ENCODE assay signal across 12 mouse cellular contexts in the genomic region with DNA sequence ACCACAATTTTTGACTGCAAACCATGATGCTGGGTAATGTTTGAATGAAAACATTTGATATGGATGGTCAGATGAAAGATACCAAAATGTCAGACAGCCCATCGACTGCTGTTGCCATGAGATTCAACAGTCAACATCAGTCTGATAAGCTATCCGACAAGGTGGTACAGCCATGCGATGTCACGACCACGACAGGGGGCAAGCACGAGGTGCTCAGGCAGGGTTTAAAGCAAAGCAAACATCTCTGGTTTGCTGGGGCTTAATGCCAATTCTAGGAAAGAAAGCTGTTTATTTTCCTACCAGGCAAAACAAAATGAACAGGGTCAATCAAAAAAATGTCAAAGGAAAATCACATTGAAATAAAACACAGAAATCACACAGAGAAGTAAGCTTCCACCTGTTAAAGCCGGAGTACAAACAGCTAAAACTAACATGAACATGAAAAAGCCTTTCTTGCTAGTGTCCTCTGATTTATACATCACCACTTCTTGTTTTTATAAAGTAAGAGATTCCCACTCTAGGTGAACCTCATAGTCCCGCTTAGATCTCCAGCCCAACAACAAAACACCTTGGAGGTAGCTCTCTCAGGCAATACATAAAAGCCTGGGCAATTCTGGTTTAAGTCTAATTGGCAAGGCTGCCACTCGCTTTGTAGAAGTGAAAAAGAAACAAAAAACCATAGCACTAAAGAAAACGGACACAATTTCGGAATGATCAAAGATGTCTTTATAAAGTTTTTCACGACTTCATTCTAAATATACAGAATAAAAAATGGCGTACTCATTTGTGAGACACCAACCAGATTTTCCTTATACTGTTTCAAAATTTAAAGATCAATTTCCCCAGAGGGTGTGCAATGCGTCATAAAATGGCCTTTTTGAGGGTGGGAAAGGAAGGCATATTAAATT. TPM values are rescaled to one million over a fixed set of nuclear protein-coding genes. Genes with fewer than 3 reads are reported as not detected.
DNase-seq lines count a peak whose midpoint lies in the region; ATAC-seq and TF ChIP-seq lines count a peak whose summit lies in the region.
"Had no signal": no experiment of that assay in that cellular context is flagged by ENCODE, and none has a peak within 500 bp of the region (broad histone marks: within the 10 kb centered on the region; RNA-seq: fewer than 3 reads in every experiment).

No protein-coding gene starts in this region.

- H3K4me1 ChIP-seq in heart, postnatal 0 days (ENCODE audit: control insufficient read depth, insufficient read depth) = peaks cover 28% of the 10 kb centered on the region
- peaks cover 84% of the 10 kb centered on the region for H3K4me1 ChIP-seq in liver, embryonic 15.5 days (replicated peaks)

- no peaks in the 10 kb centered on the region for H3K27me3 ChIP-seq in heart, postnatal 0 days (ENCODE audit: control insufficient read depth, insufficient read depth, low read length)
- H3K27me3 ChIP-seq in liver, embryonic 15.5 days = no peaks in the 10 kb centered on the region
- H3K27me3 ChIP-seq: forebrain, embryonic 13.5 days; limb, embryonic 15.5 days had no signal

- H3K27ac ChIP-seq in heart, postnatal 0 days (ENCODE audit: low read depth) = peak overlapping the region; percentile 88
- peak overlapping the region; percentile 74; the same call in 1 of the 2 replicates for H3K27ac ChIP-seq in liver, embryonic 15.5 days (replicated peaks)
- H3K27ac ChIP-seq: forebrain, embryonic 13.5 days; layer of hippocampus, adult 2 months; limb, embryonic 15.5 days had no signal

- TF ChIP-seq CTCF in heart, postnatal 0 days (IDR thresholded peaks at IDR 0.05; ENCODE audit: low read depth) = no peak

- peak overlapping the region; percentile 62 for H3K4me3 ChIP-seq in heart, postnatal 0 days (ENCODE audit: low read depth, low read length)
- H3K4me3 ChIP-seq in liver, embryonic 15.5 days (replicated peaks) = peak overlapping the region; percentile 54; the same call in 1 of the 2 replicates
- H3K4me3 ChIP-seq: forebrain, embryonic 13.5 days; layer of hippocampus, adult 2 months had no signal

- no peak for TF ChIP-seq EP300 in heart, postnatal 0 days (IDR thresholded peaks at IDR 0.05; ENCODE audit: low read depth)

- DNase-seq in heart, postnatal 0 days (ENCODE audit: low spot score) = no peak
- no peak for DNase-seq in heart, adult 9 months (ENCODE audit: low spot score in 2 of 2)
- peak; percentile 77 for DNase-seq in A20 (ENCODE audit: low read depth, low spot score)
- peak; percentile 50 for DNase-seq in adipocyte (ENCODE audit: low spot score)
- DNase-seq in cerebellum, adult 8-10 months = no peak
- DNase-seq: right cerebral cortex, adult 18-20 months; thymus, adult 18-20 months had no signal

- H3K9me3 ChIP-seq in heart, postnatal 0 days (replicated peaks; ENCODE audit: control insufficient read depth, low read length) = no peaks in the 10 kb centered on the region
- H3K9me3 ChIP-seq in liver, embryonic 15.5 days (replicated peaks) = no peaks in the 10 kb centered on the region
- H3K9me3 ChIP-seq: forebrain, embryonic 13.5 days; limb, embryonic 15.5 days had no signal

- H3K4me2 ChIP-seq in heart, postnatal 0 days (ENCODE audit: low read depth, low read length) = peak overlapping the region; percentile 70
- H3K4me2 ChIP-seq in liver, embryonic 15.5 days = peak overlapping the region; percentile 73
- H3K4me2 ChIP-seq: forebrain, embryonic 13.5 days had no signal

- no peak for ATAC-seq in heart, postnatal 0 days (ENCODE audit: insufficient read depth, low read depth)
- no peak for ATAC-seq in liver, embryonic 15.5 days (ENCODE audit: insufficient read depth)
- no peak for ATAC-seq in granulocyte monocyte progenitor cell, adult 5-6 weeks (replicated peaks; ENCODE audit: poor library complexity, severe bottlenecking)
- ATAC-seq: forebrain, embryonic 13.5 days had no signal

- no peaks in the 10 kb centered on the region for H3K36me3 ChIP-seq in heart, postnatal 0 days (replicated peaks; ENCODE audit: control insufficient read depth, insufficient read depth, low read length)
- H3K36me3 ChIP-seq in liver, embryonic 15.5 days (replicated peaks) = peaks cover 9% of the 10 kb centered on the region; the same call in 1 of the 2 replicates
- H3K36me3 ChIP-seq: limb, embryonic 15.5 days had no signal

- H3K9ac ChIP-seq in heart, postnatal 0 days (replicated peaks; ENCODE audit: low read depth, low read length) = 0 out of 2 replicates have a peak overlapping the region, but pooled peaks have one; percentile 84
- H3K9ac ChIP-seq in liver, embryonic 15.5 days = no peak overlapping the region
- H3K9ac ChIP-seq: forebrain, embryonic 13.5 days; limb, embryonic 15.5 days had no signal

- WGBS in heart, postnatal 0 days = 58% methylated on average over 14 of the region's 14 CpGs
- whole genome bisulfite sequencing in liver, embryonic 15.5 days (ENCODE audit: insufficient replicate concordance) = 45% methylated on average over 14 of the region's 14 CpGs

RNA-seq across cellular contexts. Expression of a gene that starts 39.5 kb away (rescaled TPM):
- total RNA-seq in heart, postnatal 0 days (2014; rRNA removed; ENCODE audit: low replicate concordance) = 2.5 and 16.6 TPM in 2 replicates
- polyA plus RNA-seq in heart, postnatal 0 days (2015; fragmentation: Nextera tagmentation; extraction: Ambion mirVana) = 8.0 and 10.6 TPM in 2 replicates
- polyA plus RNA-seq in liver, embryonic 15.5 days (2015; fragmentation: Nextera tagmentation; extraction: Ambion mirVana) = 9.8 and 9.9 TPM in 2 replicates
- total RNA-seq in granulocyte monocyte progenitor cell, adult 5-6 weeks (2014; fragmentation: Nextera tagmentation) = 10.9 and 12.9 TPM in 2 replicates
- total RNA-seq in granulocyte monocyte progenitor cell, adult 5-6 weeks (2017) = 10.3 and 11.5 TPM in 2 replicates

RNA-seq across cellular contexts. Expression of a gene that starts 39.6 kb away (rescaled TPM):
- total RNA-seq in heart, postnatal 0 days (2014; rRNA removed; ENCODE audit: low replicate concordance) = 10.5 and 13.2 TPM in 2 replicates
- polyA plus RNA-seq in heart, postnatal 0 days (2015; fragmentation: Nextera tagmentation; extraction: Ambion mirVana) = 32.7 and 37.1 TPM in 2 replicates
- 18.9 and 23.5 TPM in 2 replicates for polyA plus RNA-seq in liver, embryonic 15.5 days (2015; fragmentation: Nextera tagmentation; extraction: Ambion mirVana)
- total RNA-seq in granulocyte monocyte progenitor cell, adult 5-6 weeks (2014; fragmentation: Nextera tagmentation) = 29.5 and 30.5 TPM in 2 replicates
- 38.2 and 54.1 TPM in 2 replicates for total RNA-seq in granulocyte monocyte progenitor cell, adult 5-6 weeks (2017)

Comparison
In these comparisons a context has a peak if more than half of its experiments do, and no peak if none do; other contexts are left out.
1. DNase-seq: peak in A20 (single experiment) and adipocyte (single experiment); none in heart, postnatal 0 days (single experiment), heart, adult 9 months (0 of 2) and cerebellum, adult 8-10 months (single experiment).